Mouse (Mus musculus): Measurements from ENCODE around the gene Acta1. TPM values are rescaled to one million over a fixed set of nuclear protein-coding genes. Genes with fewer than 3 reads are reported as not detected.

Gene Acta1
- polyA plus RNA-seq, 1 experiment from 2014 or later: 1.7 TPM

Other genes with a start within 250 kb of the Acta1 start
- 8.3 and 8.9 TPM in 2 replicates for gene Rhou, start 240.8 kb downstream of the Acta1 start, polyA plus RNA-seq (2015; fragmentation: Nextera tagmentation; extraction: Ambion mirVana)
- 70.9 and 72.2 TPM in 2 replicates for gene Rab4a, start 88.8 kb downstream of the Acta1 start, polyA plus RNA-seq (2015; fragmentation: Nextera tagmentation; extraction: Ambion mirVana)
- gene Ccsap, start 34.5 kb downstream of the Acta1 start, polyA plus RNA-seq (2015; fragmentation: Nextera tagmentation; extraction: Ambion mirVana): 6.4 and 7.4 TPM in 2 replicates
- 38.5 and 42.6 TPM in 2 replicates for gene Nup133, start 54.5 kb upstream of the Acta1 start, polyA plus RNA-seq (2015; fragmentation: Nextera tagmentation; extraction: Ambion mirVana)
- gene Abcb10, start 88.4 kb upstream of the Acta1 start, polyA plus RNA-seq (2015; fragmentation: Nextera tagmentation; extraction: Ambion mirVana): 8.5 and 9.1 TPM in 2 replicates
- gene Taf5l, start 126.6 kb upstream of the Acta1 start, polyA plus RNA-seq (2015; fragmentation: Nextera tagmentation; extraction: Ambion mirVana): 27.5 and 30.9 TPM in 2 replicates
- gene Urb2, start 126.8 kb upstream of the Acta1 start, polyA plus RNA-seq (2015; fragmentation: Nextera tagmentation; extraction: Ambion mirVana): 3.2 and 3.5 TPM in 2 replicates

Data from forebrain, embryonic 13.5 days (tissue).